Mouse (Mus musculus): Measurements from ENCODE around the gene Castor1. TPM values are rescaled to one million over a fixed set of nuclear protein-coding genes. Genes with fewer than 3 reads are reported as not detected.

Castor1 gene
- polyA plus RNA-seq, 1 experiment = 1.2 TPM

DNA sequence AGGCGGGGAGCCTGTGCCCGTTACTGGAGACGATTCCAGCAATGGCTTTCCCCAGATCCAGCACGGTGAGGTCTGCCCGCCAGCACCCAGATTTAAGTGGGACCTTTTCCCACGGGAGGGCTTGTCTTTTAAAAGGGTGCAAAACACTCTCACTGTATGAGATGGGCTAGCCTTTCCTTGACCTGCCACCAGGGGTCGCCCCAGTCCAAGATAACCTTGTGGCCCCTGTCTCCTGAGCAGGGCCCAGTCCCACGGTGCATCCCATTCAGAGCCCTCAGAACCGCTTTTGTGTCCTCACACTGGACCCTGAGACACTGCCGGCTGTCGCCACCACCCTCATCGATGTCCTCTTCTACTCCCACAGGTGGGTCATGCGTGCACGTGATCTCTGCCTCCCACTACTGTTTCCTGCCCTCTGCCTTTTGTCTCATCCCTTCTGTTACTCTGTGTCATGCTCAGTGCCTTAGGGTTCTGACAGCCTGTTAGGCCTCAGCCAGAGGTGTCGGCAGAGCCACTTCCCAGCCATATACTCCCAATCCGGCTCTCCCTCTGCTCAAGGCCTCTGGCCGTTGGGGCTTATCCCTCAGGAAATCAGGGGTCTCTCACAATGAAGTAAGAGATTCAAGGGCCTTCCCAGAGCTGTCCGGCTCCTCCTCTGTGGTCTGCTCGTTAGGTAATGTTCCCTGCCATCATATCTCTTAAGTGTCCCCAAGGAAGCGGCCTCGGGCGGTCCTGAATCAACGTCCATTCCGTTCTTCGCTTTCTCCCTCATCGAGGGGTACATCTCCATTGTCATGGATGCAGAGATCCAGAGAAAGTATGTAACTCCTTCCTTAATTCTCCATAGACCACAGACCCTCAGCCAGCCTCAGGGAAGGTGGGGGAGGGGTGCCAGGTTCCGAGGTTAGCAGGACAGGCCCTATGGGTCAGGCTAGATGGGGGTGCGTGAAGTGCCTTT lies 2.7 kb downstream of the Castor1 start:
- no peak for TF ChIP-seq GATA1 (IDR thresholded peaks at IDR 0.05; ENCODE audit: low read length)

DNA sequence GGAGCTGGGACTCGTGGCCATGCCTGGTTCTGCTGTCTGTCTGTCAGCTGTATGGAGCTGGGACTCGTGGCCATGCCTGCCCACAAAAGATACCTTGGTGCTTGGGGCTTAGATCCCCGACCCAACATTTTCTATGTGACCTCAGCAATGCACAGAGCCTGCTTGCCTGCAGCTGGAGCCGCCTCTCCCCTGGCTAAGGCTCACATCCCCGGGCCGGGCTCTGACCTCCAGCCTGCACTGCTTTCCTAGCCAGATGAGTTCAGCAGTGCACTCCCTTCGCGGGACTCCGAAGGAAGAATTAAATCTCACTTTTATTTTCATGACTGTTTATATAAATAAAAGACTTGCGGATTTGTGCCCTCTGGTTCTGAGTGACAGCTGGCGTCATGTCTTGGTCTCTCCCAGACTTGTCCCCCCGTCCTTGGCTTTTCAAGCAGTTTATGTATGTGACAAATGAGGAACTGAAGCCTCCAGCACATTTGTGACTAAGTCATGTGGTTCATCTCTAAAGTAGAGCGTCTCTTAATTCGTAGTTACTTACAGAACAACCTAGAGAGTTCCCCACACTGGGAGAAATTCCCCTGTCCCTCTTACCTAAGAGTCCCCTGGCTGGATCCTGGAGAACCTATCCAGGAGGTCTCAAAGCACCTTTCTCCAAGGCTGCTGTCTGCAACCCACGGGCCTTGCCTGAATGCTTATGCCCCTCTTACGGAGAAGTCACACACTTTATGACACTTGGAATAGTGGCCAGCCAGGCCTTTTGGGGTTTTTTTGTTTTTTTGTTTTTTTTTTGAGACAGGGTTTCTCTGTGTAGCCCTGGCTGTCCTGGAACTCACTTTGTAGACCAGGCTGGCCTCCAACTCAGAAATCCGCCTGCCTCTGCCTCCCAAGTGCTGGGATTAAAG lies 4.3 kb downstream of the Castor1 start:
- no peak for TF ChIP-seq GATA1 (IDR thresholded peaks at IDR 0.05; ENCODE audit: low read length)

DNA sequence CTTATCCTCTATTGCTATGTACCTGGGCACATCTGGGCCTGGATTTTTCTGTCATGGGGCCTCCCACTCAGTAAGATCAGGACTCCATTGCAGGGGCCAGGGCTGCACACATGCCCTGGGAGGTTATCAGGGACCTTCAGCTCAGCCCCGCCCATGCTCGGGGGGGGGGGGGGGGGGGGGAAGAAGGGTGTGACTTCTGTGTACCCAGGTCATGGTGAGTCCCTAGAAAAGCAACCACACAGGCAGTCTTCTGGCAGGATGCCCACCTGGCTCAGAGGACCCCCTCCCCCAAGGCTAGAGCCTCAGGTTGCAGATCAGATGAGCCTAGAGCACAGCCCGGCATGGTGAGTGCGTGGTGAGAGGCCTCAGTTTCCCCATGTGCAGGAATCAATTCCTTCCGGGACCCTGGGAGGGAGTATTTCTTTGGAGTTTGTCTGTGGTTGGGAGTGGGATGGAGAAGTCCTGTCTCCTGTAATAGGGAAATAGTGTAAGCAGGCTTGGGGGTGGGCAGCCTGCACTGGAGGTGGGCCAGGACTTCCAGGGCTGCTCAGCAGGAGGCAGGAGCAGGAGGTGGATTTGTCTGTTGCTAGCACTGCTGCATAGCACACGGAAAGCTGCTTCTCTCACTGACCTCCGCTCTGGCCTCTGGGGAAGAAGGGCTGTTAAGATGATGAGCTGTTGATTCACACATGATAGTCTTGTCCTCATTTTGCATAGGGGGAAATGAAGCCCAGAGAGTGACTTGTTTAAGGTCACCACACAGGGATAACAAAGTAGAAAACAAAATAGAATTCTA lies 5.6 kb downstream of the Castor1 start:
- TF ChIP-seq GATA1 (IDR thresholded peaks at IDR 0.05; ENCODE audit: low read length) = no peak

DNA sequence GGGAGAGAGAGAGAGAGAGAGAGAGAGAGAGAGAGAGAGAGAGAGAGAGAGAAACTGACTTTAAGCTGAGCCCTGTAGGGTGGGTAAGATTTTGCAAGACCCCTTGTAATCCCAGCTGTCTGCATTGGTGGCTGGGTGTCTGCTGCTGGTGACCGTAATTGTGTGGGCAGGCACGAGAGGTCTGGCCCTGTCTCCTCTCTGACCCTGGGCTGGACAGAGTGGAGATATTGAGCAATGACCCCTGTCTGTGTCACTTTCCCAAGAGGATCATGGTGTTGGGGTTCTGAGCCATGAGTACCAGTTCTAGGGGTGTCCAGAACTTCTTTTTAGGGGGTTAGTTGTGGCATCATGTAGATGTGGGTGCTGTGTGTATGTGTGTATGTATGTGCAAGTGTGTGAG lies 6.2 kb downstream of the Castor1 start:
- TF ChIP-seq GATA1 (IDR thresholded peaks at IDR 0.05; ENCODE audit: low read length) = no peak

DNA sequence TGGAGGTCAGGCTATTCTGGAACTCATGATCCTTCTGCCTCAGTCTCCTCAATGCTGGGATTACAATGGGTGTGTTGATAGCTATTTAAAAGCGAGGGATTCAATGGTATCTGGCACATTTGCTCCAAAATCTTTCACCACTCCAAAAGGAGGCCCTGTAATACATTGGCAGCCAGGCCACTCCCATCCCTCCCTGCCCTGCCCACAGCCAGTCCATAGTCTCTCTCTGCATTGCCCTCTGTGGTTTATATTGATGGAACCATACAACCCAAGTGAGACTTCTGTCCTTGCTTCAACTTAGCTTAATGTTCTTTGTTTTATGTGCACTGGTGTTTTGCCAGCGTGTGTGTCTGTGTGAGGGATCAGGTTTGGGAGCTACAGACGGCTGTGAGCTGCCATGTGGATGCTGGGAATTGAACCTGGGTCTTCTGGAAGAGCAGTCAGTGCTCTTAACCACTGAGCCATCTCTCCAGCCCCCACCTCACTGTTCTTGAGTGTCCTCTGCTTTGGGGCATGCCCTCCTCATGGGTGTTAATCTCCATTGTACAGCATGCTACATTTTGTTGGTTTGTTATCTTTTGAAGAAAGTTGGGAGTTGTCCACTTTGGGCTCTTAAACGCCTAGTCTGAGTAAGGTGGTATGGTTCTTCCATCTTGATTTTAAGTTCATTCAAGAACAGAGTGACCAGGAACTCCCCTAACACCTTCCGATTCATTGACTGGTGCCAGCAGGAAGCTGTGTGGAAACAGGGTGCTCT lies 8.7 kb downstream of the Castor1 start:
- TF ChIP-seq GATA1 (IDR thresholded peaks at IDR 0.05; ENCODE audit: low read length) = no peak

DNA sequence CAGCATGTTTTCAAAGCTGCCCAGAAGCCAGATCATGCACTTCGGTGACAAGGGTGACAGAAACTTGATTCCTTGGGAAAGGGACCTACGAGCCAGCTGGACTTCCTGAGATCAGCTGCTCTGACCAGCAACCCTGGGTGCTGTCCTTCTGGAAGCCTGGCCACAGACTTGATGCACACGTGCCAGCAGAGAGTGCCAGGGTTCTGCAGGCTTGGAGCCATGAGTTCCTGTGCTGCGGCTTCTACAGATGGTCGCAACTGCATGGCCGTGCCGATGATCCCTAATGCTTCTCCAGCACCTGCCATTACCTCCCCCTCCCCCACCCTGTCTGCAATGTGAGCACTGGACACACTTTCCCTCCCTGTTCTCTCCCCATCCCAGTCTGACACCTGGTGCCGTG lies 10.4 kb downstream of the Castor1 start:
- TF ChIP-seq GATA1 (IDR thresholded peaks at IDR 0.05; ENCODE audit: low read length) = no peak

DNA sequence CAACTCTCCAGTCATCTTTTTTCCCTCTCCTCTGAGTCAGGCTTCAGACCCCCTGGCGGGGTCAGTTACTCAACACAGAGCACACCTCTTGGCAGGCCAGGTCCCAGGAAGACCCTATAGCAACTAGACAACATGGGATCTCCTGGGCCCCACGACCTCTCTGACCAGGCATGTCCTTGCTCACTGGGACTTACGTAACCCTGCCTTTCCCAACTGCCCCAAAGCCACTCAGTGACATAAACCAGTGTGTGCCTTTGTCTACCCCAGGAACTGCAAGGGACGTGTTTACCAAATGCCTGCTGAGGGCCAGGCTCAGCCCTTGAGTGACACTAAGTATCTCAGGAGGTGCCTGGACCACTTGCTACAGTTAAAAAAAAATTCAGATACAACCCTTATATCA lies 11.8 kb downstream of the Castor1 start:
- no peak for TF ChIP-seq GATA1 (IDR thresholded peaks at IDR 0.05; ENCODE audit: low read length)

DNA sequence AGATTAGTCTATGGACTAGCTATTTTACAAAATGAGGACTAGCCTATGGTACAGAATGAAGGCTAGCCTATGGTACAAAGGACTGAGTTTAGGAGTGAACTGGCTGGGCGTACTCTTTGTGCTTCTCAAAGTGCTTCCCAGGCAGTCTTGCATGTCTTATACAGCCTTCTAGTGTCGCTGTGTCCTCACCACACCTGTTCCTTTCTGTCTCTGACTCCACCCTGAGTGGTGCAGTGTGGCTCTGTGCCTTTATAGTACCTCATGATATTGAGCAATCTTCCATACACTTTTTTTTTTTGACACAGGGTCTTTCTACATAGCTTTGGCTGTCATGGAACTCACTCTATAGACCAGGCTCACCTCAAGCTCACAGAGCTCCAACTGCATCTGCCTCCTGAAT lies 13.4 kb downstream of the Castor1 start:
- TF ChIP-seq GATA1 (IDR thresholded peaks at IDR 0.05; ENCODE audit: low read length) = no peak

DNA sequence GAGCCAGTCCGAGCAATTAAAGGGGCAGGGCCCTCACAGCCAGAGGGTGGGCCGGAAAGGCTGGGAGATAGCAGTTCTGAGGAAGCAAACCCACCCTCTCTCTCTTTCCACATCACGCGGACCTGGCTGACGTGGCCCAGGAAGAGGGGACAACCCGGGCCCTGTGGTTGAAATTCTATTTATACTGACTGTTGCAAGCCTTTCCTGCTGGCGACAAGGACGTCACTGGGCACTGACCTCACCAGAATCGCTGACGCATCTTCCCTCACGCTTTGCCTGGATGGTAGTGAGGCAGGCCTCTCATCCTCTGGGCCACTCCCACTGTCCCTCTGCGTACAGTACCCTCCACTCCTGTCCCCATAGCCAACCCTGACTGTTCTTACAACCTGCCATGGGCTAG lies 14.6 kb downstream of the Castor1 start:
- TF ChIP-seq GATA1 (IDR thresholded peaks at IDR 0.05; ENCODE audit: low read length) = no peak

DNA sequence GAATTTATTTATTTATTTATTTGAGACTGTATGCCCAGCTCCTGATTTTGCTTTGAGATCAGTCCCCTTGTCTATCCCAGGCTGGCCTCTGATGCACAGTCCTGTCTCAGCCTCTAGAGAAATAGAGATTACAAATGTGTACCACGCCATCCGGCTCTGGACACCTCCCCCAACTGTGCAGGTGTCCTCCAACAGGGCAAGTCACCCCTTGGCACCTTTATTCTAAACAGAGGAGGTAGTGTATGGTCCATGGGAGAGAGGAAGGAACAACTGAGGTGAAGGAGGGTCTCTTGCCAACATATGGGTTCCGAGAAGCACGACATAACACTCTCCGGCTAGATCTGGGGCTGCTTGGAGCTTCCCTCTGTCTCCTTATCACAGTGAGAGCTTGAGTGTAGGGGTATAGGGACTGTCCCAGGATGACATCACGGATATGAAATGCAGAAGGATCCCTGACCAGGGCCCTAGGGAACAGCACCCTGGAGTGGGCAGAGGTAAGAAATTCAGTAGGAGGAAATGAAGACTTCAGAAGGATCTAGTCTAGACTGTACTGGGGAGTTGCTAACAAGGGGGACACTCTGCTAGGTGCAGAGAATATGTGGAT lies 17.1 kb downstream of the Castor1 start:
- TF ChIP-seq GATA1 (IDR thresholded peaks at IDR 0.05; ENCODE audit: low read length) = no peak

DNA sequence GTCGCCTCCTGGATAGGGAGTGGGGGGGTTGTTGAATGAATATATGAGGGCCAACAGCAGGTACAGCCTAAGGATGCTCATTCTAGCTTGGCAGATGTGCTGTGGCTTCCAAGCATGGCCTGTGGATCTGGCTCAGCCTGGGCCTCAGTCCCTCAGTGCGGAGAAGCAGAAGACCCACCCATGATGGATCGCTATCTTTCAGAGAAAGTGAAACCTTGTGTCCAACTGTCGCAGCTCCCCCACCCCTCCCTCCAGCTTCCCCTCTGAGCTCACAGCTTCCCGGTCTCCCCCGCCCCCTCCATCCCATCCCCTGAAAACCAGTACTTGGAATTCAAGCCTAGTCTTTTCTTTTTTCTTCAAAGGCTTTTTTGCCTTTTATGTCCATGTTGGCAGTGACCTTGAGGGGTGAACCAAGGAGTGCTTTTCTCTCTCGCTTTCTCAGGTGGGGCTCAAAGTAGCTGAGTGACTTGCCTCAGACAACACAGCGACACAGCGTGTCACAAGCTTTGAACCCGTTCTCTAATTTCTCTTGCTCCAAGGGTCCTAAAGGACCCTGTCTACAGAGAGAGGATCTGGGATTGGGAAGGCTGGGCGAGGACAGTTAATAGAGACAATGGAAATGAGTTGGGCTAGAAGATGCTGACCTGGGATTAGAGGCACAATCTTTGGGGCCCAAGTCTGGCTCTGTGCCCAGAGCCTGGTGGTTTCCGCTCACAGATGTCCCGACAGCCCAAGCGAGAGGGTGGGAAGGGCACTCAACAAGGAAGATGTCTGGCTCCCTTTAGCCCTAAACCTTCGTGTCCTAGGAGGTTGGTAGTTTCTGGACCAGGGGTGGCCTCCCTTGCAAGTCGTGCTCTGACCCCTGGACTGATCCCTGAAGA lies 17.9 kb downstream of the Castor1 start, which contains the start of gene Osm:
Gene Osm (plus strand): TSS at position 756 of the 881 bp plus-strand sequence.
- TF ChIP-seq GATA1 (IDR thresholded peaks at IDR 0.05; ENCODE audit: low read length) = no peak

DNA sequence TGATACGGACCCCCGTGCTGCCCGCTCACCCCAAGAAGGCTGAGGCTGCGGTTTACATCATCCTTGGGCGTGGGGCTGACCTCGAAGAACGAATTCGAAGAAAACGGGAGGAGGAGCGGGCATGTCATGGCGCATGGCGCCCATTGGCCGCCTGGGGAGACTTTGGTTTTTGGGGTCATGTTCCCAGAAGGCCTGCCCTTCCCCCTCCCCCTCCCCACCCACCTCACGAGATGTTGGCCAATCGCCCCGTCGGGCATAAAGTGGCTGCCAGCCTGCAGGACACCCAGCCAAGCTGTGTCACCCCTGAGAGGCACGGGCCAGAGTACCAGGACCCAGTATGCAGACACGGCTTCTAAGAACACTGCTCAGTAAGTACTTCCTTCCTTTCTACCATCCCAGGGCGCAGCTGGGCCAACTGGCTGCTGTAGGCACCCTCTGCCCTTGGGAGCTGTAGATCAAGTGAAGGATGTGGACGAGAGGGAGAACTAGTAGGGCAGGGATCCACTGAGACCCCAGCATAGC lies 18.6 kb downstream of the Castor1 start:
- no peak for TF ChIP-seq GATA1 (IDR thresholded peaks at IDR 0.05; ENCODE audit: low read length)

DNA sequence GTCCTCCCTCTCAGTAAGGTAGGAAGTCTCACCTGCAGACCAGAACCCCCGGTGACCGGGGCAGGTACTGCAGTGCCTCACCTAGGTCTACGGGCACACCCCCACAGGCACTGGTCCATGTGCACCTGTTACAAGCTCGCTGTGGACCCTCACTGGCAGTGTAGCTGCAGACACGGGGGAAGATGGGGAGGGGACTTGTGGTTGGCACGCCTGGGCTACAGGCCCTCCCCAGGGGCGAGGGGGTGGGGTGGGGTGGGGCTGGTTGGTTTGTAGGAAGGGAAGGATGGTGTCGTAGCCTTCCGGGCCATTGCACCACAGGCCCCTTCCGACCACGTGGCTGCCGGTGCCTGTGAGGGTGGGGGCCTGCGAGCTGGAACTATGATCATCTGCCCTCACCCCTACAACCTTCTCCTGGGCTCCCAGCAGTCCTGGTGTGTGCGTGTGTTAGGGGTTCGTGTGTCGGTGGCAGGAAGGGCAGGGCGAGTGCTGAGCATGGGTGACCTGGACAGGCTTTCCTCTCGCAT lies 19.4 kb downstream of the Castor1 start:
- TF ChIP-seq GATA1 (IDR thresholded peaks at IDR 0.05; ENCODE audit: low read length) = no peak

Measured in G1E-ER4 (cell line).